Mouse (Mus musculus) CH12.LX (cell line): ENCODE data around the gene Kif1c. TPM values are rescaled to one million over a fixed set of nuclear protein-coding genes. Genes with fewer than 3 reads are reported as not detected.

ENCODE experiments used
- DNase-seq: peaks from one replicate; pipeline ENCODE4 v3.0.0-alpha.2; 2013; ENCODE audit errors: extremely low read depth
- H3K27ac ChIP-seq: 2 replicates; pipeline ENCODE4 v1.5.1; 2012; ENCODE audit warnings: low read depth, mild to moderate bottlenecking, control low read depth, moderate library complexity; ENCODE audit not compliant: insufficient read depth
- H3K27me3 ChIP-seq: replicated peaks from 2 replicates; pipeline ENCODE3; 2012; ENCODE audit warnings: inconsistent platforms
- H3K36me3 ChIP-seq, 2 experiments: replicated peaks in 1 of 2; 2 replicates each; pipeline versions ENCODE3 to v1.6.1; 2012; ENCODE audit warnings: inconsistent platforms in 1 of 2, low read length in 1 of 2, mild to moderate bottlenecking in 1 of 2, mixed read lengths in 1 of 2, moderate library complexity in 1 of 2; ENCODE audit not compliant: control insufficient read depth in 1 of 2, insufficient read depth in 1 of 2
- H3K4me1 ChIP-seq, 2 experiments: 2 replicates each; pipeline ENCODE4 v1.6.1; 2012; ENCODE audit warnings: inconsistent platforms in 1 of 2, moderate library complexity in 1 of 2; ENCODE audit not compliant: insufficient read depth in 2 of 2, control insufficient read depth in 1 of 2
- H3K4me2 ChIP-seq: 2 replicates; pipeline ENCODE4 v1.6.1; 2012; ENCODE audit warnings: low read depth, mild to moderate bottlenecking, control low read depth; ENCODE audit not compliant: poor library complexity, insufficient read depth, severe bottlenecking
- H3K4me3 ChIP-seq, 3 experiments: fragments of 150-350 bp in 1 of 3; sonication (generic) in 1 of 3; replicated peaks in 1 of 3; 2 replicates each; pipeline versions ENCODE3 to v1.5.1; 2011 to 2012; ENCODE audit warnings: low read depth in 2 of 3, low read length in 2 of 3, mild to moderate bottlenecking in 2 of 3, moderate library complexity in 2 of 3, control low read depth in 1 of 3, improper control_type of control experiment in 1 of 3, inconsistent platforms in 1 of 3, mixed read lengths in 1 of 3; ENCODE audit not compliant: poor library complexity in 1 of 3
- H3K79me2 ChIP-seq: replicated peaks from 2 replicates; pipeline ENCODE4 v1.6.1; 2012; ENCODE audit warnings: mild to moderate bottlenecking, moderate library complexity; ENCODE audit not compliant: control insufficient read depth, poor library complexity, insufficient read depth, severe bottlenecking; ENCODE audit errors: extremely low read depth
- H3K9ac ChIP-seq: 2 replicates; pipeline ENCODE4 v1.6.1; 2012; ENCODE audit warnings: low read depth, mild to moderate bottlenecking, control low read depth, moderate library complexity; ENCODE audit not compliant: insufficient read depth
- H3K9me3 ChIP-seq: replicated peaks from 2 replicates; pipeline ENCODE3; 2012; ENCODE audit warnings: low read length, inconsistent platforms, mixed read lengths
- CTCF ChIP-seq, 2 experiments: IDR thresholded peaks in 1 of 2; conservative IDR thresholded peaks in 1 of 2; 2 replicates each; pipeline ENCODE4 v1.5.1; 2011 to 2012; ENCODE audit warnings: low read depth in 2 of 2, low read length in 2 of 2, improper control_type of control experiment in 1 of 2, inconsistent platforms in 1 of 2, mild to moderate bottlenecking in 1 of 2, moderate library complexity in 1 of 2
- E2F4 ChIP-seq: IDR thresholded peaks from 2 replicates; pipeline ENCODE4 v1.6.1; 2011; ENCODE audit warnings: low read depth, low read length, improper control_type of control experiment; ENCODE audit not compliant: insufficient replicate concordance
- ELF1 ChIP-seq: IDR thresholded peaks from 2 replicates; pipeline ENCODE4 v1.6.1; 2014; ENCODE audit warnings: low read depth, mild to moderate bottlenecking, inconsistent platforms, low read length, improper control_type of control experiment
- ETS1 ChIP-seq: conservative IDR thresholded peaks from 2 replicates; pipeline ENCODE4 v1.6.1; 2012; ENCODE audit warnings: low read depth, mild to moderate bottlenecking, inconsistent platforms, low read length, improper control_type of control experiment, moderate library complexity
- IRF4 ChIP-seq: IDR thresholded peaks from 2 replicates; pipeline ENCODE4 v1.6.1; 2014; ENCODE audit warnings: low read depth, mild to moderate bottlenecking, inconsistent platforms, low read length, improper control_type of control experiment
- MAFK ChIP-seq: IDR thresholded peaks from 2 replicates; pipeline ENCODE4 v1.6.1; 2011; ENCODE audit warnings: low read length, improper control_type of control experiment; ENCODE audit not compliant: insufficient replicate concordance
- MAZ ChIP-seq: IDR thresholded peaks from 2 replicates; pipeline ENCODE4 v1.6.1; 2012; ENCODE audit warnings: low read depth, mild to moderate bottlenecking, inconsistent platforms, low read length, improper control_type of control experiment, moderate library complexity
- MXI1 ChIP-seq: IDR thresholded peaks from 2 replicates; pipeline ENCODE4 v1.6.1; 2011; ENCODE audit warnings: mild to moderate bottlenecking, low read depth, low read length, improper control_type of control experiment
- POLR2A ChIP-seq: IDR thresholded peaks from 2 replicates; pipeline ENCODE4 v1.6.1; 2011; ENCODE audit warnings: low read depth, mild to moderate bottlenecking, improper control_type of control experiment, low read length
- POLR2AphosphoS2 ChIP-seq: IDR thresholded peaks from 2 replicates; pipeline ENCODE4 v1.6.1; 2011; ENCODE audit warnings: low read depth, low read length, improper control_type of control experiment
- RAD21 ChIP-seq: IDR thresholded peaks from 2 replicates; pipeline ENCODE4 v1.6.1; 2011; ENCODE audit warnings: low read depth, mild to moderate bottlenecking, low read length, improper control_type of control experiment, moderate library complexity
- RCOR1 ChIP-seq: conservative IDR thresholded peaks from 2 replicates; pipeline ENCODE4 v1.6.1; 2012; ENCODE audit warnings: low read depth, mild to moderate bottlenecking, inconsistent platforms, low read length, improper control_type of control experiment
- SMC3 ChIP-seq: IDR thresholded peaks from 2 replicates; pipeline ENCODE4 v1.6.1; 2011; ENCODE audit warnings: low read depth, low read length, improper control_type of control experiment
- TBP ChIP-seq: conservative IDR thresholded peaks from 2 replicates; pipeline ENCODE4 v1.6.1; 2011; ENCODE audit warnings: low read depth, low read length, improper control_type of control experiment
- UBTF ChIP-seq: IDR thresholded peaks from 2 replicates; pipeline ENCODE4 v1.6.1; 2012; ENCODE audit warnings: low read depth, mild to moderate bottlenecking, inconsistent platforms, low read length, improper control_type of control experiment, moderate library complexity
- USF1 ChIP-seq: IDR thresholded peaks from 2 replicates; pipeline ENCODE4 v1.6.1; 2014; ENCODE audit warnings: low read depth, mild to moderate bottlenecking, inconsistent platforms, low read length, improper control_type of control experiment
- USF2 ChIP-seq: conservative IDR thresholded peaks from 2 replicates; pipeline ENCODE4 v1.6.1; 2011; ENCODE audit warnings: low read depth, low read length, improper control_type of control experiment
- ZC3H11A ChIP-seq: IDR thresholded peaks from 2 replicates; pipeline ENCODE4 v1.6.1; 2012; ENCODE audit warnings: low read depth, mild to moderate bottlenecking, inconsistent platforms, low read length, improper control_type of control experiment
- ZMIZ1 ChIP-seq: IDR thresholded peaks from 2 replicates; pipeline ENCODE4 v1.6.1; 2012; ENCODE audit warnings: low read depth, mild to moderate bottlenecking, inconsistent platforms, low read length, improper control_type of control experiment
- ZNF384 ChIP-seq: IDR thresholded peaks from 2 replicates; pipeline ENCODE4 v1.6.1; 2012; ENCODE audit warnings: low read depth, low read length, improper control_type of control experiment, inconsistent platforms
- dilution Hi-C: fragments of 300-500 bp; cut with MboI; formaldehyde crosslinking; loops from 2 replicates; pipeline ENCODE4 v1.14.3; 2020; ENCODE audit warnings: low sequenced_read_pairs; ENCODE audit not compliant: extremely low pct_unique_long_range_greater_than_20kb, extremely low pct_ligation_motif_present
- in situ Hi-C: fragments of 300-500 bp; cut with MboI; formaldehyde crosslinking; loops from 3 replicates; pipeline ENCODE4 v1.14.3; 2019; ENCODE audit warnings: low sequenced_read_pairs, low pct_ligation_motif_present, low pct_unique_long_range_greater_than_20kb, mixed read lengths
- polyA plus RNA-seq: library from polyadenylated mRNA; unstranded; fragments of >175 nt; gene quantifications from 2 replicates; pipeline ENCODE4 v1.2.1, GENCODE M21; 2012; ENCODE audit warnings: low read depth; ENCODE audit not compliant: insufficient read length
- total RNA-seq, 2 experiments: library from RNA; depleted of rRNA; stranded (reverse); fragments of 300-350 nt in 1 of 2; fragments of >200 nt in 1 of 2; gene quantifications; 2 replicates each; pipeline ENCODE4 v1.2.3; 2012 to 2014

The Kif1c gene
- total and polyA plus RNA-seq, 3 experiments = 11.0 to 38.0 (median 31.7) TPM

GRCm38 (mm10) chr11:70663957-70664356, 36.4 kb upstream of the Kif1c start:
- Histone ChIP-seq H3K36me3 (peaks cover 46 to 83% of the 10 kb centered on the region in 2 experiments), H3K9me3 (no peaks in the 10 kb centered on the region), H3K27ac (no peak overlapping the region), H3K9ac (no peak overlapping the region), H3K79me2 (peaks cover 22% of the 10 kb centered on the region), H3K4me1 (peaks cover 10 to 19% of the 10 kb centered on the region in 2 experiments)
- dilution Hi-C loops = no loop called here
- DNase-seq = no peak
- TF ChIP-seq E2F4 (no peak), POLR2AphosphoS2 (no peak), RCOR1 (no peak)
- TF ChIP-seq, all 38 proteins: peak for 0
- H3K27me3 ChIP-seq = no peaks in the 10 kb centered on the region
- H3K4me2 ChIP-seq = no peak overlapping the region
- no peak overlapping the region for H3K4me3 ChIP-seq
- in situ Hi-C loops = no loop called here

- Histone ChIP-seq H3K4me1 (peaks cover 10 to 19% of the 10 kb centered on the region in 2 experiments), H3K36me3 (peaks cover 46 to 77% of the 10 kb centered on the region in 2 experiments), H3K9ac (no peak overlapping the region), H3K79me2 (peaks cover 22% of the 10 kb centered on the region), H3K27me3 (no peaks in the 10 kb centered on the region), H3K27ac (no peak overlapping the region), H3K4me2 (no peak overlapping the region), H3K4me3 (no peak overlapping the region), H3K9me3 (no peaks in the 10 kb centered on the region)
- TF ChIP-seq MAFK = no peak
- peak in 1 of 2 experiments; percentile 51; a peak in 2 of 4 replicates for TF ChIP-seq CTCF (conservative IDR thresholded peaks at IDR 0.05 in 1 of 2, IDR thresholded peaks at IDR 0.05 in 1 of 2; ENCODE audit: low read depth in 2 of 2, low read length in 2 of 2)
- TF ChIP-seq MAZ = no peak
- TF ChIP-seq ZC3H11A = no peak
- TF ChIP-seq UBTF = no peak
- TF ChIP-seq RAD21 = peak; percentile 34
- TF ChIP-seq TBP = no peak
- no peak for TF ChIP-seq IRF4
- TF ChIP-seq SMC3 = no peak
- TF ChIP-seq ELF1 = no peak
- TF ChIP-seq ZNF384 = no peak
- no peak for TF ChIP-seq USF2
- dilution Hi-C loops = no loop called here
- DNase-seq = no peak
- in situ Hi-C loops = no loop called here
Observed at GRCm38 (mm10) chr11:70664741-70665140, 35.6 kb upstream of the Kif1c start.

DNA sequence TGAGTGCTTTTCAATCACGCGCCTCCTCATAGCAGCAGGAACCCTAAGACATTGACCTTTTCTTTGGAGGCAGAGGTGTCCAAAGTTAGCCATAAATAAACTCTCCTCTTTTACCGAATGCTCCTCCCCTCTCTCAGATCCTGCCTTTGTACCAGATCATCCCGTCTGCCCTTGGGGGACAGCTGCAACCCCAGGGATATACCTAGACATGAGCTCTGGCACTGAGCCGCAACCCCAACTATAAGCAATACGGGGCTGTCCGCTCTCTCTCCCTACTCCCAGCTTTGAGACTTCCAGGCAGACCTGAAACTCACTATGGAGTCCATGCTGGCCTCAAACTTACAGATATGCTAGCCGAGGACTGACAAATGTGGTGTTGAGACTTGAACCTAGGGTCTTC, 33.7 kb upstream of the Kif1c start:
- Histone ChIP-seq H3K9me3 (no peaks in the 10 kb centered on the region), H3K79me2 (peaks cover 22% of the 10 kb centered on the region), H3K4me3 (no peak overlapping the region), H3K9ac (no peak overlapping the region), H3K27ac (no peak overlapping the region), H3K27me3 (no peaks in the 10 kb centered on the region), H3K36me3 (peaks cover 51 to 72% of the 10 kb centered on the region in 2 experiments), H3K4me1 (peaks cover 10 to 36% of the 10 kb centered on the region in 2 experiments), H3K4me2 (no peak overlapping the region)
- in situ Hi-C loops (no loop called here), dilution Hi-C loops (no loop called here)
- no peak for DNase-seq
- TF ChIP-seq USF1 = no peak
- TF ChIP-seq ZMIZ1 = no peak
- no peak for TF ChIP-seq POLR2A
- TF ChIP-seq USF2 = no peak
- TF ChIP-seq CTCF (conservative IDR thresholded peaks at IDR 0.05 in 1 of 2, IDR thresholded peaks at IDR 0.05 in 1 of 2; ENCODE audit: low read depth in 2 of 2, low read length in 2 of 2) = no peak
- no peak for TF ChIP-seq MXI1
- TF ChIP-seq MAFK = no peak
- no peak for TF ChIP-seq ETS1
